Mouse (Mus musculus) kidney, postnatal 25 days (tissue): ENCODE results near the gene Traf3.

Experiments used
- DNase-seq, 2 experiments: peaks; one replicate each; pipeline ENCODE4 v3.0.0; 2021; ENCODE audit warnings: mixed read lengths in 2 of 2

The Traf3 gene

GRCm38 (mm10) chr12:111153946-111154345, 12.2 kb upstream of the Traf3 start:
- DNase-seq, result no peak

- DNase-seq, result no peak
These were observed 11.5 kb upstream of the Traf3 start for GRCm38 (mm10) chr12:111154641-111155040.

GRCm38 (mm10) chr12:111155756-111156155, 10.4 kb upstream of the Traf3 start:
- no peak for DNase-seq

- DNase-seq, result peak in 1 of 2 experiments; percentile 43
These were observed 6.3 kb upstream of the Traf3 start for GRCm38 (mm10) chr12:111159659-111160428.

GRCm38 (mm10) chr12:111160871-111161270, 5.3 kb upstream of the Traf3 start:
- DNase-seq, result no peak

GRCm38 (mm10) chr12:111161943-111162311, 4.2 kb upstream of the Traf3 start:
- peak; percentile 27 to 77 for DNase-seq

- DNase-seq, result peak; percentile 45 to 61
These were observed 3.7 kb upstream of the Traf3 start for GRCm38 (mm10) chr12:111162312-111163061.

- peak; percentile 97 for DNase-seq
These were observed 1.8 kb upstream of the Traf3 start for GRCm38 (mm10) chr12:111164310-111164751.

- peak; percentile 39 to 65 for DNase-seq
These were observed 891 bp upstream of the Traf3 start for GRCm38 (mm10) chr12:111165146-111165812.

GRCm38 (mm10) chr12:111166681-111167289, 615 bp downstream of the Traf3 start:
- DNase-seq, result peak; percentile 8 to 47

GRCm38 (mm10) chr12:111168891-111169290, 2.7 kb downstream of the Traf3 start:
- DNase-seq, result peak in 1 of 2 experiments; percentile 42

- no peak for DNase-seq
These were observed 12.6 kb downstream of the Traf3 start for GRCm38 (mm10) chr12:111178772-111179171.

GRCm38 (mm10) chr12:111181848-111182247, 15.7 kb downstream of the Traf3 start:
- no peak for DNase-seq

GRCm38 (mm10) chr12:111182378-111182777, 16.2 kb downstream of the Traf3 start:
- DNase-seq, result no peak

GRCm38 (mm10) chr12:111184476-111184875, 18.3 kb downstream of the Traf3 start, which contains the start of gene 4930595D18Rik:
Gene 4930595D18Rik, minus strand, starts transcription at chr12:111184491.
- DNase-seq, result no peak

GRCm38 (mm10) chr12:111186986-111187385, 20.8 kb downstream of the Traf3 start:
- DNase-seq, result no peak

GRCm38 (mm10) chr12:111188295-111188694, 22.1 kb downstream of the Traf3 start:
- DNase-seq, result no peak

GRCm38 (mm10) chr12:111190355-111190754, 24.2 kb downstream of the Traf3 start:
- no peak for DNase-seq

- peak in 1 of 2 experiments; percentile 14 for DNase-seq
These were observed 24.7 kb downstream of the Traf3 start for GRCm38 (mm10) chr12:111190891-111191290.

GRCm38 (mm10) chr12:111192777-111193176, 26.6 kb downstream of the Traf3 start:
- DNase-seq, result no peak

GRCm38 (mm10) chr12:111193331-111193730, 27.2 kb downstream of the Traf3 start:
- DNase-seq, result no peak

- no peak for DNase-seq
These were observed 30.4 kb downstream of the Traf3 start for GRCm38 (mm10) chr12:111196548-111196947.

GRCm38 (mm10) chr12:111203076-111203475, 36.9 kb downstream of the Traf3 start:
- DNase-seq, result no peak
